Mouse (Mus musculus): ENCODE data around the gene Col23a1.
"Not testable (repeated sequence)": the region's sequence is repeated elsewhere in the genome, so short reads cannot be mapped to it uniquely, and the experiment has no call there.

Col23a1 gene

DNA sequence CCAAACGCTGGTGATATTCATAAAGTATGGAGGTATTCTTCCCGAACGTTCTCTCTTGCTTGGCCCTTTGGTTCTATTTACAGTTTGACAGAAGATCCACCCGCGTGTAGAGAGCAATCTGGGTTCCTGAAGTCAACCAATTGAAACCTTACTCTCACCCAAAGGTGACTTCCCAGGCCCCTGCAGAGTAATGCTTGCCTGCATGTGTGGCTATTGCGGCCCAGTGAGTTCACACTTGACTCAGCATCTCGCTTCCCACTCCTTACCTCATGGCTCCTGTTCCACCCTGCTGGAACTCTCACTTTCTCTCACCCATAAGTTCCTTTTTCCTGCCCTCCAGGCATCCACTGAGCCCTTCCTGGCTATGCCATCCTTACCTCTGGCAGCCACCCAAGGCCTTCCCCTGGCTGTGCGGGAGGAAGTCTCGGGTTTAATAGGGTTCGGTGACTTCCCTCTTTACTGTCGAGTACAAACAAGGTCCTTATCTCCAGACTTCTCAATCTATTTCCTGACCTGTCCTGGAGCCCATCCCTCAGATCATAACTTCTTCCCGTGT lies 38.7 kb downstream of the Col23a1 start:
- no peak for DNase-seq (ENCODE audit: low read depth, low spot score)

- no peak for DNase-seq (ENCODE audit: low read depth, low spot score)
These were observed 40.4 kb downstream of the Col23a1 start for GRCm38 (mm10) chr11:51329837-51330714.

GRCm38 (mm10) chr11:51334017-51334416 lies 44.3 kb downstream of the Col23a1 start:
- DNase-seq (ENCODE audit: low read depth, low spot score): no peak

- no peak for DNase-seq (ENCODE audit: low read depth, low spot score)
These were observed 47.9 kb downstream of the Col23a1 start for GRCm38 (mm10) chr11:51337585-51337984.

GRCm38 (mm10) chr11:51338416-51338815 lies 48.7 kb downstream of the Col23a1 start:
- no peak for DNase-seq (ENCODE audit: low read depth, low spot score)

GRCm38 (mm10) chr11:51341091-51341490 lies 51.4 kb downstream of the Col23a1 start:
- DNase-seq (ENCODE audit: low read depth, low spot score): no peak

GRCm38 (mm10) chr11:51342776-51343175 lies 53.1 kb downstream of the Col23a1 start:
- DNase-seq (ENCODE audit: low read depth, low spot score): no peak

GRCm38 (mm10) chr11:51343312-51343711 lies 53.6 kb downstream of the Col23a1 start:
- no peak for DNase-seq (ENCODE audit: low read depth, low spot score)

- no peak for DNase-seq (ENCODE audit: low read depth, low spot score)
These were observed 54.1 kb downstream of the Col23a1 start for GRCm38 (mm10) chr11:51343728-51344289.

- no peak for DNase-seq (ENCODE audit: low read depth, low spot score)
These were observed 56.1 kb downstream of the Col23a1 start for GRCm38 (mm10) chr11:51345481-51346465.

DNA sequence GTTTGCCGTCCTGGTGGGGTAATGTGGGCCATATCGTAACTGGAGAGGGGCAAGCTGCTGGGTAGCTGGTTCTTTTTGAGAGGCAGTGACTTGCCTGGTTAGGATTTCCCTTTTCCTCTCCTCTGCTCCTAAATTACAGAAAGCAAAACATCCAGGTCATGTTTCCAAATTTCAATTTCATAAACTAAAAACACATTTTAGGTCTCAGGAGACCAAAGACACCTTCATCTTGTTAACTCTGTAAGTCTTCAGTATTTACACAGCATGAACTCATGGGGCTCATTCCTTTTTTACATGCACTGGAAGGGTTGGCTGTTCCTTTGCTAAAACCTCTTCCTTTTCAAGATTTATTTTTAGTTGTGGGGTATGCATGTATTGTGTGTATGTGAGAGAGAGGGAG lies 58.0 kb downstream of the Col23a1 start:
- DNase-seq (ENCODE audit: low read depth, low spot score): no peak

DNA sequence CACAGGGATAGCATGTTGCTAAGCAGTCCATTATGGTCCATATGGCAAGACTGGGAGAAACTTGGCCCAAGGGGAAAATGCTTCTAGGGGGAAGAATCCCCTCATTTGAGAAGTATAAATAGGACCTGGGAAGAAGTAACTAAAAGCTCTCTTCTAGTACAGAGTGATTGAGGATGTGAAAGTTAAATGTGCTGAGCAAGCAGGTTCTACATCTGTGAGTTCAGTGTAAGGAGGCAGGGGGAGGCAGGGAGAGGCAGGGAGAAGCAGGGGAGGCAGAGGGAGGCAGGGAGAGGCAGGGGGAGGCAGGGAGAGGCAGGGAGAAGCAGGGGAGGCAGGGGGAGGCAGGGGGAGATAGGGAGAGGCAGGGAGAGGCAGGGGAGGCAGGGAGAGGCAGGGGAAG lies 59.9 kb downstream of the Col23a1 start:
- DNase-seq (ENCODE audit: low read depth, low spot score): no peak

DNA sequence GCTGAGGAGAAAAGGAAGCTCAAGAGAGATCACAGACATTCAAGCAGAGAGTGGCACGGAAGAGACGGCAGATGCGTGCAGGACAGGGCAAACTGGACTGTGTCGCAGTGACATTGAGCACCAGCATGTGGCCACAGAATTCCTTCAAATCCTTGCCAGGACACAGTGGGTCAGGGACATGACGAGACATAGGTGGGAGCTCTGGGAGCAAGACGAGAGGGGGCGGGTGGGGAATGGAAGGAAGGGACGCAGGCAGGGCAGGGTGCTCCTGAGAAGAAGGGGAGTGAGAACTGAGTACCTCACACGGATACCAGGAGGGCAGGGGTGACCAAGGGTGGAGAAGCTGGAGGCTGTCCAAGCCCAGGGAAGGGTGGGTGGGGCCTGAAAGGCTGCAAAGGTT lies 61.4 kb downstream of the Col23a1 start:
- DNase-seq (ENCODE audit: low read depth, low spot score): no peak

- DNase-seq (ENCODE audit: low read depth, low spot score): no peak
These were observed 62.1 kb downstream of the Col23a1 start for GRCm38 (mm10) chr11:51351841-51352240.

- no peak for DNase-seq (ENCODE audit: low read depth, low spot score)
These were observed 64.0 kb downstream of the Col23a1 start for GRCm38 (mm10) chr11:51353746-51354145.

DNA sequence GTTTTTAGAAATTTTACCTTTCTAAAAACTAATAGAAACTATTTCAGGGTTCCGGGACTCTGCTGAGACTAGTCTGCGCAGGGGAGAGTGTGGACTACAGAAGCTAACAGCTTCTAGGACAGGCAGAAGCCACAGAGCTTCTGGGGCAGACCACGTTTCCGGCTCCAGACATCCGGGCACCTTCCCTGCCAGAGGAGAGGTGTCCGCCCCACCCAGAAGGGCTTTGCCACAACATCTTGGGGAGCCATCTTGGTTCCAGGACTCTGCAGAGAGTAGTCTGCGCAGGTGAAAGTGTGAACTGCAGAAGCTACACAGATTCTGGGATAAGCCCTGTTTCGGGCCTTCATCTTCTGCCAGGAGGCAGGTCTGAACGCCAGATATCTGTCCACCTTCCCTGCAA lies 69.3 kb downstream of the Col23a1 start:
- not testable (repeated sequence) for DNase-seq (ENCODE audit: low read depth, low spot score)

DNA sequence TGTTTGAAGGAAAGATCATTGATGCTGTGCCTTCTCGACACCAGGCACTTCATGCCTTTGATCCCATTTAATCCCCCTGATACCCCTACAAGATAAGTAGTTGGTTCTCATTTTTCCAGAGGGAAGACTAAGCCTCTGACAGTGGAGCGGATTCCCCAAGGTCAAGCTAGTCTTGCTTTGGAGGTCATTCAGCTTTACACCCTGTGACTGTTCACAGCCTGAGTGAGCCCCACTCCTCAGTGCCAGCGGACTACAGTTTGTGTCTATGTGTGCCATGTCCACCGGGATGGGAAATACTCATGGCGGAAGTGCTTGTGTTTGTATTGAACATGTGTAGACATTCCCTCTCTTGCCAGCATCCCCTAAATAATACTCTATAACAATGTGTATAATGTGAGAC lies 74.6 kb downstream of the Col23a1 start:
- DNase-seq (ENCODE audit: low read depth, low spot score): no peak

GRCm38 (mm10) chr11:51367334-51367733 lies 77.6 kb downstream of the Col23a1 start:
- no peak for DNase-seq (ENCODE audit: low read depth, low spot score)

- DNase-seq (ENCODE audit: low read depth, low spot score): no peak
These were observed 80.6 kb downstream of the Col23a1 start for GRCm38 (mm10) chr11:51370273-51370672.

DNA sequence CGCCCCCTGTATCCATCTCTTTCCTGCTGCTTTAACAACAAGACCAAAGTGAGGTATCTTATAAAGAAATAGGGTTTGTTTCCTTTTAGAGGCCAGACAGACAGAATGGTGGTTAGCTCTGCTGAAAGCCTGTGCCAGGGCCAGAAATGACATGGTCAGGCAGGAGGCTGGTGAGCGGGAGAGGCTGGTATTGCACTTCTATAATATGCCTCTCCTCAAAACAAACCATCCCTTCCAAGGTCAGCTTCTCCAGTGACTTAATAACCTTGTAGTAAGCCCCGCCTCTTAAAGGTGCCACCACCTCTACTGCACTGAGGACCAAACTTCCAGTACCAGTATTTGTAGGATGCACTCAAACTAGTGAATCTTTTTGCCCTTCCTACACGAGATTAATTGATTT lies 81.6 kb downstream of the Col23a1 start:
- DNase-seq (ENCODE audit: low read depth, low spot score): no peak

DNA sequence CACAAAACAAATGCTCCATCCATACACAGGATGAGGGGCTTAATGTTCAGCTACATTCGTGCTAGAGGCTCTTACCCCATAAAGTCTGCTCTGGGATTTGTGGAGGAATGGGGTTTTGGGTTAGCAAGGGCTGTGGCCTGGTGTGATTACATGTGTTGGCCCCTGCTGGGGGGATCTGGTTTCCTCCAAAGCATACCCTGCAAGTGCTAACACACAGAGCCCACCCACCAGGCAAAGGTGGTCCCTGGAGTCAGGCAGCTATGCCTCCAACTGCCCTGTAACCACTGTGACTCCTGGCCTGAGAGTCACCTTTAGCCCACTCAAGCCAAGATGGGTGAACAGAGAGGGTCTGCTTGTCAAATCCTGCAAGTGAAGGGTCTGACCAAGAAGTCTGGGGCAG lies 82.2 kb downstream of the Col23a1 start:
- no peak for DNase-seq (ENCODE audit: low read depth, low spot score)

GRCm38 (mm10) chr11:51377199-51377598 lies 87.5 kb downstream of the Col23a1 start:
- no peak for DNase-seq (ENCODE audit: low read depth, low spot score)

Data from WW6 (cell line).